Mouse (Mus musculus): ENCODE data around the gene Fgf3.
A peak's percentile ranks its signal among the peaks of the same experiment; 100 is the strongest.

- no peak for TF ChIP-seq CTCF (IDR thresholded peaks at IDR 0.05; ENCODE audit: low read depth, low read length)
- TF ChIP-seq EP300 (IDR thresholded peaks at IDR 0.05; ENCODE audit: insufficient read depth, low read depth, low read length) = peak; percentile 68; the same call in 1 of the 2 replicates
Observed at GRCm38 (mm10) chr7:144858702-144859101, 20.8 kb downstream of the Fgf3 start.
